Mouse (Mus musculus) limb, embryonic 14.5 days (tissue): ENCODE results near the gene Cmklr1. TPM values are rescaled to one million over a fixed set of nuclear protein-coding genes. Genes with fewer than 3 reads are reported as not detected.

Experiments used
- ATAC-seq: fragments of 200-750 bp; cut with Nextera tagmentation; 2 replicates; pipeline ENCODE4 v1.8.0; 2017; ENCODE audit warnings: low read depth, moderate number of reproducible peaks, moderate TSS enrichment; ENCODE audit not compliant: low FRiP score
- DNase-seq: peaks from one replicate; pipeline ENCODE4 v3.0.0-alpha.2; 2015; ENCODE audit warnings: low spot score
- H3K27ac ChIP-seq: fragments of 300-500 bp; sonication (generic); replicated peaks from 2 replicates; pipeline ENCODE4 v1.5.1; 2014; ENCODE audit warnings: low read depth, mild to moderate bottlenecking, low read length, moderate library complexity, mixed read lengths
- H3K27me3 ChIP-seq: fragments of 300-500 bp; sonication (generic); 2 replicates; pipeline ENCODE4 v1.6.1; 2014; ENCODE audit warnings: low read length, mixed read lengths; ENCODE audit not compliant: control insufficient read depth, insufficient read depth
- H3K36me3 ChIP-seq: fragments of 300-500 bp; sonication (generic); 2 replicates; pipeline ENCODE4 v1.6.1; 2014; ENCODE audit warnings: mild to moderate bottlenecking, low read length, moderate library complexity, mixed read lengths; ENCODE audit not compliant: control insufficient read depth, insufficient read depth
- H3K4me1 ChIP-seq: fragments of 300-500 bp; sonication (generic); 2 replicates; pipeline ENCODE4 v1.6.1; 2014; ENCODE audit warnings: antibody characterized with exemption, low read length, mixed read lengths; ENCODE audit not compliant: control insufficient read depth, insufficient read depth
- H3K4me2 ChIP-seq: fragments of 300-500 bp; sonication (generic); replicated peaks from 2 replicates; pipeline ENCODE4 v1.6.1; 2014; ENCODE audit warnings: low read depth, mild to moderate bottlenecking, low read length, moderate library complexity; ENCODE audit not compliant: severe bottlenecking
- H3K4me3 ChIP-seq: fragments of 300-500 bp; sonication (generic); replicated peaks from 2 replicates; pipeline ENCODE4 v1.5.1; 2014; ENCODE audit warnings: low read length
- H3K9ac ChIP-seq: fragments of 300-500 bp; sonication (generic); 2 replicates; pipeline ENCODE4 v1.6.1; 2014; ENCODE audit warnings: mild to moderate bottlenecking, low read depth, low read length, moderate library complexity; ENCODE audit not compliant: severe bottlenecking
- H3K9me3 ChIP-seq: fragments of 300-500 bp; sonication (generic); 2 replicates; pipeline ENCODE4 v1.6.1; 2016; ENCODE audit warnings: low read length; ENCODE audit not compliant: control insufficient read depth
- POLR2A ChIP-seq: fragments of 200-500 bp; IDR thresholded peaks from 2 replicates; pipeline ENCODE4 v1.8.0; 2012; ENCODE audit warnings: inconsistent platforms, mild to moderate bottlenecking, moderate library complexity, borderline replicate concordance; ENCODE audit not compliant: insufficient read depth, insufficient read length; ENCODE audit errors: extremely low read depth
- WGBS: fragments of 180-500 bp; shearing (Covaris S2); extraction: QIAGEN DNeasy Blood & Tissue Kit; methylation state at CpG from one replicate; pipeline ENCODE4 v1.1.7; 2014; 5-methylcytosine and 5-hydroxymethylcytosine counted together
- polyA plus RNA-seq, 2 experiments: library from polyadenylated mRNA; depleted of rRNA in 1 of 2; stranded (reverse) in 1 of 2; unstranded in 1 of 2; fragments of >200 nt; fragmentation: Nextera tagmentation in 1 of 2; extraction: Ambion mirVana in 1 of 2; gene quantifications; 2 replicates each; pipeline versions ENCODE4 v1.2.1 to v1.2.3; 2012 to 2014

The Cmklr1 gene
- polyA plus RNA-seq, 2 experiments, result 7.8 to 10.7 TPM

- ATAC-seq (no peak), DNase-seq (no peak)
- Histone ChIP-seq H3K9me3 (no peaks in the 10 kb centered on the region), H3K36me3 (no peaks in the 10 kb centered on the region), H3K9ac (no peak overlapping the region), H3K4me2 (no peak overlapping the region), H3K4me1 (no peaks in the 10 kb centered on the region), H3K27me3 (no peaks in the 10 kb centered on the region), H3K27ac (no peak overlapping the region), H3K4me3 (no peak overlapping the region)
- WGBS, result 66% methylated on average over 3 of the region's 3 CpGs
- TF ChIP-seq POLR2A, result no peak
Observed at GRCm38 (mm10) chr5:113600181-113600580, 50.0 kb downstream of the Cmklr1 start.

- 0 out of 2 replicates have a peak, but pooled peaks cover 3% of the 10 kb centered on the region for H3K4me1 ChIP-seq
- no peaks in the 10 kb centered on the region for H3K9me3 ChIP-seq
- no peak for TF ChIP-seq POLR2A
- no peaks in the 10 kb centered on the region for H3K27me3 ChIP-seq
- H3K4me3 ChIP-seq, result no peak overlapping the region
- no peak for DNase-seq
- H3K9ac ChIP-seq, result no peak overlapping the region
- H3K4me2 ChIP-seq, result no peak overlapping the region
- ATAC-seq, result no peak
- no peaks in the 10 kb centered on the region for H3K36me3 ChIP-seq
- 44% methylated on average over 9 of the region's 9 CpGs for WGBS
- no peak overlapping the region for H3K27ac ChIP-seq
Observed at GRCm38 (mm10) chr5:113596780-113597353, 53.4 kb downstream of the Cmklr1 start.

GRCm38 (mm10) chr5:113596252-113596651, 54.0 kb downstream of the Cmklr1 start:
- no peak overlapping the region for H3K27ac ChIP-seq
- ATAC-seq, result no peak
- no peak for DNase-seq
- H3K4me3 ChIP-seq, result no peak overlapping the region
- TF ChIP-seq POLR2A, result no peak
- WGBS, result 83% methylated on average over 8 of the region's 9 CpGs
- H3K9ac ChIP-seq, result no peak overlapping the region
- no peak overlapping the region for H3K4me2 ChIP-seq
- H3K9me3 ChIP-seq, result no peaks in the 10 kb centered on the region
- H3K36me3 ChIP-seq, result no peaks in the 10 kb centered on the region
- H3K27me3 ChIP-seq, result no peaks in the 10 kb centered on the region
- H3K4me1 ChIP-seq, result peaks cover 4% of the 10 kb centered on the region; the same call in 1 of the 2 replicates

GRCm38 (mm10) chr5:113593911-113594705, 56.1 kb downstream of the Cmklr1 start:
- Histone ChIP-seq H3K9ac (no peak overlapping the region), H3K4me3 (no peak overlapping the region), H3K4me1 (peaks cover 8% of the 10 kb centered on the region; the same call in 1 of the 2 replicates), H3K27me3 (no peaks in the 10 kb centered on the region), H3K27ac (no peak overlapping the region), H3K4me2 (no peak overlapping the region), H3K9me3 (no peaks in the 10 kb centered on the region), H3K36me3 (no peaks in the 10 kb centered on the region)
- 85% methylated on average over 6 of the region's 6 CpGs for WGBS
- DNase-seq (no peak), ATAC-seq (no peak)
- no peak for TF ChIP-seq POLR2A

GRCm38 (mm10) chr5:113591751-113592230, 58.4 kb downstream of the Cmklr1 start:
- DNase-seq (no peak), ATAC-seq (no peak)
- Histone ChIP-seq H3K9me3 (no peaks in the 10 kb centered on the region), H3K9ac (no peak overlapping the region), H3K36me3 (no peaks in the 10 kb centered on the region), H3K4me2 (no peak overlapping the region), H3K27me3 (no peaks in the 10 kb centered on the region), H3K4me3 (no peak overlapping the region), H3K27ac (no peak overlapping the region), H3K4me1 (peaks cover 8% of the 10 kb centered on the region; the same call in 1 of the 2 replicates)
- 13% methylated on average over 6 of the region's 6 CpGs for WGBS
- no peak for TF ChIP-seq POLR2A
